Mouse (Mus musculus) lung, postnatal 0 days (tissue): ENCODE measurements around the gene Csrp2.

Experiments
- CTCF ChIP-seq: IDR thresholded peaks from 2 replicates; pipeline ENCODE4 v1.5.1; 2016; ENCODE audit warnings: antibody characterized with exemption, mild to moderate bottlenecking
- EP300 ChIP-seq: IDR thresholded peaks from 2 replicates; pipeline ENCODE4 v1.6.1; 2016; ENCODE audit warnings: antibody characterized with exemption, mild to moderate bottlenecking, control low read depth

GRCm38 (mm10) chr10:110959781-110960180, 40.2 kb downstream of the Csrp2 start:
- TF ChIP-seq CTCF (no peak), EP300 (no peak)
